Mouse (Mus musculus) embryonic facial prominence, embryonic 14.5 days (tissue): ENCODE data around the gene Camsap2. TPM values are rescaled to one million over a fixed set of nuclear protein-coding genes. Genes with fewer than 3 reads are reported as not detected.
A peak's percentile ranks its signal among the peaks of the same experiment; 100 is the strongest.

Source experiments
- ATAC-seq: fragments of 200-750 bp; cut with Nextera tagmentation; 2 replicates; pipeline ENCODE4 v1.8.0; 2017; ENCODE audit warnings: low read depth, moderate number of reproducible peaks, moderate TSS enrichment
- DNase-seq: peaks from one replicate; pipeline ENCODE4 v3.0.0-alpha.2; 2015; ENCODE audit warnings: low spot score
- H3K27ac ChIP-seq: fragments of 300-500 bp; sonication (generic); replicated peaks from 2 replicates; pipeline ENCODE4 v1.5.1; 2014; ENCODE audit warnings: low read depth, mild to moderate bottlenecking, low read length, moderate library complexity
- H3K27me3 ChIP-seq: fragments of 300-500 bp; sonication (generic); replicated peaks from 2 replicates; pipeline ENCODE4 v1.6.1; 2014; ENCODE audit warnings: low read length; ENCODE audit not compliant: control insufficient read depth, insufficient read depth
- H3K36me3 ChIP-seq: fragments of 300-500 bp; sonication (generic); 2 replicates; pipeline ENCODE4 v1.6.1; 2014; ENCODE audit warnings: low read length, mixed read lengths; ENCODE audit not compliant: control insufficient read depth, insufficient read depth
- H3K4me1 ChIP-seq: fragments of 300-500 bp; sonication (generic); 2 replicates; pipeline ENCODE4 v1.6.1; 2014; ENCODE audit warnings: antibody characterized with exemption, low read length; ENCODE audit not compliant: control insufficient read depth, insufficient read depth
- H3K4me2 ChIP-seq: fragments of 300-500 bp; sonication (generic); 2 replicates; pipeline ENCODE4 v1.6.1; 2014; ENCODE audit warnings: low read depth, mild to moderate bottlenecking, low read length, moderate library complexity, mixed read lengths
- H3K4me3 ChIP-seq: fragments of 300-500 bp; sonication (generic); 2 replicates; pipeline ENCODE4 v1.5.1; 2014; ENCODE audit warnings: low read depth, mild to moderate bottlenecking, low read length
- H3K9ac ChIP-seq: fragments of 300-500 bp; sonication (generic); 2 replicates; pipeline ENCODE4 v1.6.1; 2014; ENCODE audit warnings: low read depth, mild to moderate bottlenecking, low read length, moderate library complexity, mixed read lengths
- H3K9me3 ChIP-seq: fragments of 300-500 bp; sonication (generic); 2 replicates; pipeline ENCODE4 v1.6.1; 2016; ENCODE audit warnings: low read length; ENCODE audit not compliant: control insufficient read depth
- WGBS: fragments of 180-500 bp; shearing (Covaris S2); extraction: QIAGEN DNeasy Blood & Tissue Kit; methylation state at CpG from one replicate; pipeline ENCODE4 v1.1.7; 2014; 5-methylcytosine and 5-hydroxymethylcytosine counted together
- polyA plus RNA-seq: library from polyadenylated mRNA; unstranded; fragments of >200 nt; fragmentation: Nextera tagmentation; extraction: Ambion mirVana; gene quantifications from 2 replicates; pipeline ENCODE4 v1.2.1, GENCODE M21; 2014

Camsap2 gene
- polyA plus RNA-seq, 1 experiment from 2014 or later: 20.3 TPM

DNA sequence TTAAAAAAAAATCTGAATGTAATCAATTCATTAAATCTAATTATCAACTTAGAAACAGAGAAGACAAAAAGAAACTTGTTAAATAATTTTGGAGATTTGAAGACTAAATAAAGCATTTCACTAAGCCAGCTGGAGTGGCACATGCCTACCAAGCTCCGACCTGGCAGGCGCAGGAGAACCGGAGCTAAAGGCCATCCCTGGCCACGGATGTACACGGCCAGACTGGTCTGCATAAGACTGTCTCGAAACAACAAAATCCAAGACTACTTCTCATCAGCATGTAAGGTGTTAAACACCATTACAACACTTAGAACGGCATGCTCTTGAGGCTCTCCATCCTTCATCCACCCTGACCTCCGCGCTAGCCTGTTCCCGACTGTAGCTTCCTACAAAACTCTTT lies 11.2 kb downstream of the Camsap2 start:
- Histone ChIP-seq H3K9ac (no peak overlapping the region), H3K4me1 (no peaks in the 10 kb centered on the region), H3K27me3 (no peaks in the 10 kb centered on the region), H3K4me2 (no peak overlapping the region), H3K36me3 (peaks cover 19% of the 10 kb centered on the region; the same call in 1 of the 2 replicates), H3K9me3 (no peaks in the 10 kb centered on the region), H3K27ac (no peak overlapping the region), H3K4me3 (no peak overlapping the region)
- ATAC-seq (no peak), DNase-seq (no peak)
- WGBS: 86% methylated on average over 10 of the region's 10 CpGs

DNA sequence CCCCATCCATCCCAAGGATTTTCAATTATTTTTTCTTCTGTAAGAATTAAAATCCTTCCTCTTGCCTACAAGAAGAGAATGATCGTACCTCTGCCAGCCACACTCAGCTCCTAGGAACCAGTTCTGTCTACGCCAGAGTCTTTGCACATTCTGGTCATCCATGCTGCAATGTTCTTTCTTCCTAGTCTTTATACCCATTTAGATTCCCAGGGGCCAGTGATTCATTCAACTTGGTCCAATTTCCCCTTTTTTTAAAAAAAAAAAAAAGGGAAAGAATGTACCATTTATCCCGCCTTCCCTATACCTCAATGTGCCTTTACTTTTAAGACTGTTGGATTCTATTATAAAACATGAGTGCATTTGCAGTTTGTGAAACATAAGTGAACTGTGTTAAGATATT lies 12.4 kb downstream of the Camsap2 start:
- Histone ChIP-seq H3K4me3 (no peak overlapping the region), H3K4me2 (no peak overlapping the region), H3K36me3 (peaks cover 19% of the 10 kb centered on the region; the same call in 1 of the 2 replicates), H3K4me1 (peaks cover 3% of the 10 kb centered on the region; the same call in 1 of the 2 replicates), H3K27me3 (no peaks in the 10 kb centered on the region), H3K9me3 (no peaks in the 10 kb centered on the region), H3K27ac (no peak overlapping the region), H3K9ac (no peak overlapping the region)
- DNase-seq (no peak), ATAC-seq (no peak)
- 91% methylated on average over 3 of the region's 3 CpGs for WGBS

DNA sequence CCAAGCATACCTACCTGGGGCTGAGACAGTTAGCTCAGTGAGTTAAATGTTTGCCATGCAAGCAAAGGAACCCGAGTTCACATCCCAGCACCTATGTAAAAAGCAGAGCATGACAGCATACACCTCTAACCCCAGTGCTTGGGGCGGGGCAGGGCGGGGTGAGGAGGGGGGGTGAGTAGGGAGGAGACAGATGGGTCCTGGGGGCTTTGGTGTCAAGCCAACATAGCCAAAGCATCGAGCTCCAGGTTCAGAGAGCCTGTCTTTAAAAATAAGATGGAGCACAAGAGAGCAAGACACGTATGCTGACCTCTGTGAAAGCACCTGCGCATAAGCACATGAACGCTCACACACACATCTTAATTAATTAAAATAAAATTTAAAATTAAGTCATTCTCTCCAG lies 12.8 kb downstream of the Camsap2 start:
- 87% methylated on average over 7 of the region's 7 CpGs for WGBS
- DNase-seq: no peak
- H3K9me3 ChIP-seq: no peaks in the 10 kb centered on the region

DNA sequence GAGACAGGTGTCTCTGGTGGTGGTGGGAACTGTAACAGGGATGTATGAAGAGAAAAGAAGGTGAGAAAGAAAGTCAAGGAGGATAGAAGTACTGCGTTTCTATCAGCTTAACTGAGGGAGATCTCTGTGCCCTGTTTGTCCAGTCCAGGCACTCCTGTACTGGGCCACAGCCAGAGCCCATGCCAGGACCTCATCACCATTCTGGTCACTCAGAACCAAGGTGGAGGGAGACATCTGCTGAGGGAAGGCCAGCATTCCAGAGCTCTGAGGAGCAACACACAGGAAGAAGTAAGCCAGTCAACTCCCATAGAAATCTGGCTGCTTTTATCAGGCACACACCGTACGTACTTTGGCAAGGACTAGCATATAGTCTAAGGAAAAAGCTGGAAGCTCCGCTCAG lies 14.1 kb downstream of the Camsap2 start:
- DNase-seq (no peak), ATAC-seq (no peak)
- Histone ChIP-seq H3K9me3 (no peaks in the 10 kb centered on the region), H3K4me2 (no peak overlapping the region), H3K27me3 (no peaks in the 10 kb centered on the region), H3K36me3 (peaks cover 19% of the 10 kb centered on the region; the same call in 1 of the 2 replicates), H3K27ac (no peak overlapping the region), H3K4me3 (no peak overlapping the region), H3K4me1 (peaks cover 4% of the 10 kb centered on the region; the same call in 1 of the 2 replicates), H3K9ac (no peak overlapping the region)
- WGBS: 91% methylated on average over 4 of the region's 4 CpGs

More for the DNA sequence above, 12.8 kb downstream of the Camsap2 start:
- no peak for ATAC-seq
- Histone ChIP-seq H3K4me3 (no peak overlapping the region), H3K4me1 (peaks cover 4% of the 10 kb centered on the region; the same call in 1 of the 2 replicates), H3K27me3 (no peaks in the 10 kb centered on the region), H3K36me3 (peaks cover 19% of the 10 kb centered on the region; the same call in 1 of the 2 replicates), H3K9ac (no peak overlapping the region), H3K27ac (no peak overlapping the region), H3K4me2 (no peak overlapping the region)

DNA sequence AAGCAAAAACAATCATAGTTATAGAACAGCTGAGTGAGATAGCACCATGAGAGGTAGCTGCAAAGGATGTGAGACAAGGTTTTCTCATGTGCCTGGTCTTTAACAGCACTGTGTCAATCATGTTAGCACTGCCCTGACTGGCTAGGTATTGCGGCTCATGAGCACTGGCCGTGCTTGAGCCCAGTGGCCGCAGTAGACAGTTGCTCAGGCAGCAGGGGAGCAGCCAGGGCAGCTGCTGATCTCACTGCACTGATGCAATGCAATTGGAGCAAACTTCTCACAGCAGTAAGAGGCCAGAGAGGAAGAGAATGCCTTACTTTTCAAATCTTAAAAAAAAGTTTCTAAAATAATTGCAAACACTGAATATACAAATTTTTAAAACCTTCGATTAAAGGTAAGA lies 16.5 kb downstream of the Camsap2 start:
- Histone ChIP-seq H3K27me3 (no peaks in the 10 kb centered on the region), H3K36me3 (peaks cover 16% of the 10 kb centered on the region; the same call in 1 of the 2 replicates), H3K27ac (no peak overlapping the region), H3K4me3 (no peak overlapping the region), H3K4me1 (peaks cover 11% of the 10 kb centered on the region), H3K4me2 (no peak overlapping the region), H3K9ac (no peak overlapping the region), H3K9me3 (no peaks in the 10 kb centered on the region)
- DNase-seq: no peak
- no peak for ATAC-seq
- 84% methylated on average over 4 of the region's 4 CpGs for WGBS

DNA sequence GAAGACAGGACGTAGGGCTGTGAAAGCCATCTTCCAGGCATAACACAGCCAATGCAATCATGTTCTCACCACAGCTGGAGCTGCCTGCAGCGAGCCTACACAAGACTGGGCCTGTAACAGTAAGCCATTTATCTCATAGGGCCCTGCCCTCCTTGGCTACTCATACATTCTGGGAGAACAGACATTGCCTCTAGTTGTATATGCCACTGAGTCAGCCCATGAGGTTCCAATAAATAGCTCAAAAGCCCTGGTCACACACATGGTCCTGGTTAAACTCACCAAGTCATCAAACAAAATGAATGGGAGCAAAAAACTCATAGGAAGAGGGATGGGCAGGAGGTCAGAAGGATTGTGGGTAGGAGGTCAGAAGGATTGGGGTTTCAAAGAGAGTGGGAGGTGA lies 17.3 kb downstream of the Camsap2 start:
- no peak overlapping the region for H3K4me3 ChIP-seq
- no peak overlapping the region for H3K27ac ChIP-seq
- no peaks in the 10 kb centered on the region for H3K9me3 ChIP-seq
- H3K9ac ChIP-seq: no peak overlapping the region
- H3K4me2 ChIP-seq: no peak overlapping the region
- 38% methylated on average over 2 of the region's 2 CpGs for WGBS
- DNase-seq (peak; percentile 54), ATAC-seq (no peak)
- peaks cover 11% of the 10 kb centered on the region for H3K4me1 ChIP-seq
- H3K36me3 ChIP-seq: peaks cover 22% of the 10 kb centered on the region
- no peaks in the 10 kb centered on the region for H3K27me3 ChIP-seq

DNA sequence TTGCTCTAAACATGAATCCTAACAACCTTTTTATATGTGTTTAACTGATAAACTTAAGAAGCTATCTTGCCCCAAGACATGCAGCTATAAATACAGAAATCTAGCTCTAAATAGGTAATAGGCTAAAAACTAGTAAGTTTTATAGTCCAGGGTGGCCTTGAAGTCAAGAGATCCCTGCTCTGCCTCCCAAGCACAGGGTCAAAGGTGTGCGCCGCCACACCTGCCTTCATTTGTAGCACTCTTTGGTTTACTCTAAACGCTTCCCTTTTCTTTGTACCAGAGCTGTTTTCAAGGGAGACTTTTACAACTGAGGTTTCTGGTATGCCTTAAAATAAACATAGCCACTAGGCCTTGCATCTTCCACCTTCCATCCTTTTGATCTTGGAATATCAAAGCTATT lies 18.3 kb downstream of the Camsap2 start:
- peaks cover 11% of the 10 kb centered on the region for H3K4me1 ChIP-seq
- no peak overlapping the region for H3K9ac ChIP-seq
- H3K4me2 ChIP-seq: no peak overlapping the region
- H3K36me3 ChIP-seq: peaks cover 31% of the 10 kb centered on the region
- H3K27ac ChIP-seq: no peak overlapping the region
- H3K4me3 ChIP-seq: no peak overlapping the region
- H3K9me3 ChIP-seq: no peaks in the 10 kb centered on the region
- WGBS: 90% methylated on average over 3 of the region's 3 CpGs
- no peak for DNase-seq
- no peaks in the 10 kb centered on the region for H3K27me3 ChIP-seq
- no peak for ATAC-seq

DNA sequence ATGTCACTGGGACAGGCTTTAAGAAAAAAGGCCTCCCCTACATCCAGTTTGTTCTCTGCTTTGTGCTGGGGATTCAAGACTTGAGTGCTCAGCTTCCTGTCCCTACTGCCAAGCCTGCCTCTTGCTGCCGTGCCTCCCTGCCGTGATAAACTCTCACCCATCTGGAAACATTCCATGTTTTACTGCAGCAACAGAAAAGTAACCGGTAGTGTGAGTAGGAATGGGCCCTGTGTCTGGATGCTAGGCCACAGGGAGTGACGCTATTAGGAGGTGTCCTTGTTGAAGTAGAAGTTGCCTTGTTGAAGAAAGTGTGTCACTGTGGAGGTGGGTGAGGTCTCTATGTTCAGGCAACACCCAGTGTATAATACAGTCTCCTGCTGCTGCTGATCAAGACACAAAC lies 20.0 kb downstream of the Camsap2 start:
- Histone ChIP-seq H3K9me3 (no peaks in the 10 kb centered on the region), H3K4me1 (peaks cover 11% of the 10 kb centered on the region), H3K9ac (peak overlapping the region; percentile 14; the same call in 1 of the 2 replicates), H3K27me3 (no peaks in the 10 kb centered on the region), H3K36me3 (peaks cover 23% of the 10 kb centered on the region), H3K4me3 (no peak overlapping the region), H3K4me2 (no peak overlapping the region), H3K27ac (peak overlapping the region; percentile 44; the same call in 1 of the 2 replicates)
- WGBS: 27% methylated on average over 4 of the region's 4 CpGs
- DNase-seq (peak; percentile 33), ATAC-seq (no peak)

DNA sequence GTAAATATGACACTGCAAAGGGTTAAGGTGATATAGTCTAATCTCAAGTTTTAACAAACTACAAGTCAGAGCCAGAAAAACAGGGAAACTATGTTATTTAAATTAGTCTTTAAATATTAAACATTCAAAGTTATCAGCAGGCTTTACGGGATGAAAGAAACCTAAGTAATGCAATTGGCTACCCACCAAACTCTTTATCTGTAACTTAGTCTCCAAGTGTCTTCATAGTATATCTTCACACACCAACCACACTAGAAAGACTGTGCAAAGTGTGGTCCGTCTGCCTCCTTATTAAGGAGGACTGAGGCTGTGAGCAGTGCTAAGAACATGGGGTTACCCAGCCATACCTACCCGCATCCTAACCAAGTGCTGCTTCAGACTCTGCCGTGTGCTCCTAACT lies 23.6 kb downstream of the Camsap2 start:
- 87% methylated on average over 4 of the region's 4 CpGs for WGBS
- Histone ChIP-seq H3K27ac (no peak overlapping the region), H3K36me3 (peaks cover 18% of the 10 kb centered on the region), H3K4me3 (no peak overlapping the region), H3K27me3 (no peaks in the 10 kb centered on the region), H3K9ac (no peak overlapping the region), H3K4me1 (peaks cover 7% of the 10 kb centered on the region), H3K9me3 (no peaks in the 10 kb centered on the region), H3K4me2 (no peak overlapping the region)
- DNase-seq: no peak
- no peak for ATAC-seq
